Mouse (Mus musculus) c-Kit-positive CD71-negative TER-119-negative erythroid progenitor cells, embryonic 14.5 days (primary cell): ENCODE measurements around the gene Ptpn14.

Experiments used
- DNase-seq: peaks from one replicate; pipeline ENCODE4 v3.0.0-alpha.2; 2013; ENCODE audit warnings: low read depth

The Ptpn14 gene

DNA sequence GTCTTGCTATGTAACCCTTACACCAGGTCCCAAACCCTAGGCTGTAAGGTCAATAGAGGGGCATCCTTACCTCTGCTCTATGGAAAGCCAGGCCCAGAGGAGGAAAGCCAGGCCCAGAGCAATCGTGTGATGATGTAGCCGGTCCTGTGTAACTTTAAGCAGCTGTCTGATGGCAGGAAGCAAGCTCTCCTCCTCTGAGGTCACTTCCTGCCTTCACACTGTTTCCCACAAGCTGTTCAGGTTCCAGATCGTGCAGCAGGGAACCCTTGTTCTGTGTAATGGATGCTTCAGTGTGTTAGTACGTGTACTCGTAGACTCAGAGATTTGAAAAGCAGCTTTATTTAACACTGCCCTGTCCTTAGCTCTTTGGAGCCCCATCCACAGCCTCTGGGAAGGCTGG lies 139.0 kb downstream of the Ptpn14 start:
- no peak for DNase-seq

GRCm38 (mm10) chr1:189867497-189867896 lies 139.4 kb downstream of the Ptpn14 start:
- peak; percentile 36 for DNase-seq

- DNase-seq, result peak; percentile 37
Measured at GRCm38 (mm10) chr1:189868036-189868435, 140.0 kb downstream of the Ptpn14 start.

- no peak for DNase-seq
Measured at GRCm38 (mm10) chr1:189869651-189870270, 141.7 kb downstream of the Ptpn14 start.

- DNase-seq, result no peak
Measured at GRCm38 (mm10) chr1:189870539-189870938, 142.5 kb downstream of the Ptpn14 start.

DNA sequence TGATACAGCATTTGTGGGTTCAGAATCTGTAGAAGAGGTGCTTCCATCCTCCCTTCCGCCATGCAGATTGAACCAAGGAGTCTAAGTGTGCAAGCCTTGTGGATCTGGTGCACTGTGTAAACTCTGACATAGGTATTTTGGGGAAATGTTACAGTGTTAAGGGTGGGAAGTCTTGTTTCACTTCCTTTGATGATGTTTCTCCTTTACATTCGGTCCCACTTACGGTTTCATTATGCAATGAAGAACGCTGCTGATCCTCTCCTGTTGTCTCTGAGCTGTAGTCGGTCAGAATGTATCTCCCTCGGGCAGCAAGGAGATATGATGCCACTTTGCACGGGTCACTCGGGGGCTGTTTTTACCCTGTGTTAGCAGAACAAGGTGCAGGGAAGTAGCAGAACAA lies 143.6 kb downstream of the Ptpn14 start:
- DNase-seq, result no peak

DNA sequence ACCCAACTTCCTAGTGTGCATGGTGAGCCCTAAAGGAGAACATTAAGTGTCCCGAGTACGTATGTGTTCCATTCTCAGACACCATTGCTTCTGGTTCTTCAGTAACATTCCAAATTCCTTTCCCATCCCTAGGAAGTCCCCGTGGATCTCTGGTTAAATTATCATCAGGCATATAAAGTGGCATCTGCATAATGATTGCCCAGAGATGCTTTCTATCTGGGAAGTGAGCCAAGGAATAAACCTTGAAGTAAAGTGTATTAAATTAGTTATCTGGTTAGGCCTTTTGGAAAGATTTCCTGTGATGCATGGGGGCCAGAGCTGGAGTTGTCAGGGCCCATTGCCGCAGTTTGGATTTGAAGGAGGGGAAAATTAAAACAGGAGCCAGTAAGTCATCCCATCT lies 144.0 kb downstream of the Ptpn14 start:
- DNase-seq, result no peak

- DNase-seq, result no peak
Measured at GRCm38 (mm10) chr1:189873591-189873990, 145.5 kb downstream of the Ptpn14 start.

DNA sequence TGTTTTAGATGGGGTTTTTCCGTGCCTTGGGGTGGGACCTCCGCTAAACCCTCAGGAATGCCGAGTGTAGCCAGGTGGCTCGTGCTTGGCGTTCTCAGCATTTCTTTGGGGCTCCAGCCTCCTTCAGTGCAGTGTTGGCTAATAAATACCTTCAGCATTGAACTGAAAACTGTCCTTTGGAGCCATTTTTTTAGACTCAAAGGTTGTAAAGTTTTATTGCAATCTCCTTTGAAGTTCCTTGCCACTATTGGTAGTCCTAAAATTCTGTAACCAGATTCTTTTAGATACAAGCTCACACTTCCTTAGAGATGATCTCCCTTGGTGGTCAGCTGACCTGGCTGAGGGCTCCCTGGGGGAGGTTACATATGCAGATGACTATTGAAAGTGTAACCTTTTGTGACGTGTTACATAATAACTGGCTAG lies 147.4 kb downstream of the Ptpn14 start:
- DNase-seq, result no peak

DNA sequence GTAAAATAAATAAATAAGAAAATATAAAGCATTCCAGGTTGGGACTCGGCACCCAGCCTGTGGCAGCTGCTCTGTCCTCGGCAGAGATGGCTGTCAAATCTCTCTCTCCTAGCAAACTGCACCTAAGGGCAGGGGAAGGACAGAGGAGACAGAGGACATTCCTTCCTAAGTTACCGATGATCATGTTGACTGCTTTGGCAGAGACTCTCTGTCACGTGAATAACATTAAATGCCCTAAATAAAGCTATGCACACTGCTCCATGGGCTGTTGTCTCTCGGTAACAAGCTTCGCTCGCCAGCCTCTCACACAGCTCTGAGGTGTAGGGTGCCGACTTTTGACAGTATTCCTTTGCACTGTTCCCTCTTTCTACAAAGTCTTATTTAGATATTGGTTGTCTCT lies 148.1 kb downstream of the Ptpn14 start:
- no peak for DNase-seq

GRCm38 (mm10) chr1:189879212-189879611 lies 151.1 kb downstream of the Ptpn14 start:
- no peak for DNase-seq

- no peak for DNase-seq
Measured at GRCm38 (mm10) chr1:189879965-189880364, 151.9 kb downstream of the Ptpn14 start.

- no peak for DNase-seq
Measured at GRCm38 (mm10) chr1:189880745-189881144, 152.7 kb downstream of the Ptpn14 start.

GRCm38 (mm10) chr1:189882886-189883285 lies 154.8 kb downstream of the Ptpn14 start:
- no peak for DNase-seq

DNA sequence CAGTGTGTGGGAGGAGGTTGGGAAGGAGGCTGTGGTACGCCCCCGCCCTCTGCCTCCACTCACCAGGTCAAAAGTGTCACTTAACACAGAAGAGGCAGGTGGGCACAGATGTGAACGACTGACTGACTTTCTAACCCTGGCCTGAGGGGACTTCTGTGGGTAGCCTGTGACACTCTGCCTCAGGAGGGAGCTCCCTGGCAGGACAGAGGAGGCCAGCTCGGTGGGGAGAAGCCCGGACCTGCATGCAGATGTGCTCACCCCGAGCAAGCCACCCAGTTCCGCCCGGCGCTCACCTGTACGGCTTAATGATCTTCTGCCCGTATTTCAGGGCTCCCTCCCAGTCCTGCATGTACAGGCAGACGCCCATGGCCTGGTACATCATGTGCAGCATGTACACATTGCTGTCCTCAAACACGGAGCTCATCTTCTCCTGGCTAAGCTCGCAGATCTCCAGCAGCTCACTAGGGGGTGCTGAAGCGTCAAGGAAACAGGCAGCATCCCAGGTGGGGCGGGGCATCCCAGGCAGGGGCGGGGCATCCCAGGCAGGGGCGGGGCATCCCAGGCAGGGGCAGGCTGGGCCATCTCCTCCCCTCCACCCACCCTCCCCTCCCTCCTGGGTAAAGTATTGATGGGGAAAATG lies 155.6 kb downstream of the Ptpn14 start:
- DNase-seq, result no peak

- no peak for DNase-seq
Measured at GRCm38 (mm10) chr1:189884951-189885350, 156.9 kb downstream of the Ptpn14 start.

DNA sequence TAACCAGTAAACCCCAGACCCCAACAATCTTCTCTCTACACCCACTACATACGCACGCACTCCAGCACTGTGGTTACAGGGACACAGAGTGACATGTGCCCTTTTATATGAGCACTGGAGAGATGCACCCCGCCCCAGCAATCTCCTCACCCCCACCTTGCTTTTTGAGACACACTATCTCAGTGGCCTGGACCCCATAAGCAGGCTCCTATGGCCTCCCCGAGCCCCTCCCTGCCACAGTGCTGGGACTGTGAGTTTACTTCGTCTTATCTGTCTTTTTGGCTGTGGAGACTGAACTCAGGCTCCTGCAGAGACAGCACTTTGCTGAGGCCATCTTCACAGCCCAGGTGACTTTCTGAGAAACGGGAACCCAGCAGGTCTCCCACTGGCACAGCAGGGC lies 157.9 kb downstream of the Ptpn14 start:
- DNase-seq, result no peak

DNA sequence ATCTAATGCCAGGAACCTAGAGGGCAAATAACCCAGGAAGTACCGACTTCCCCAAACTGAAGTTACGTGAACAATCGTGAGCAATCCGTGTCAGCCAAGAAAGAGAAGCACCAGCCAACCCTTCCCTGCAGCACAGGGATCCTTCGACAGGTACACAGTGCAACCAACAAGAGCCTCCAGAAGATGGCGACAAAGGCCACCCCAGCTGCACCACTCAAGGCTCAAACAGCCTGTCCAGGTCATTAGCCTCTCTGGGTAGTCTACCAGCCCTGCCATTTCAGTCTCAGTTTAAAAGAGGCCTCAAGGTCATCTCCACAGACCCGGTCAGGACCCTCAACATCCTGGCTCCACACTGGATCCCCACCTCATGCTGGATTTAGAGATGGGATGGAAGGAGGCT lies 159.4 kb downstream of the Ptpn14 start:
- peak; percentile 41 for DNase-seq

DNA sequence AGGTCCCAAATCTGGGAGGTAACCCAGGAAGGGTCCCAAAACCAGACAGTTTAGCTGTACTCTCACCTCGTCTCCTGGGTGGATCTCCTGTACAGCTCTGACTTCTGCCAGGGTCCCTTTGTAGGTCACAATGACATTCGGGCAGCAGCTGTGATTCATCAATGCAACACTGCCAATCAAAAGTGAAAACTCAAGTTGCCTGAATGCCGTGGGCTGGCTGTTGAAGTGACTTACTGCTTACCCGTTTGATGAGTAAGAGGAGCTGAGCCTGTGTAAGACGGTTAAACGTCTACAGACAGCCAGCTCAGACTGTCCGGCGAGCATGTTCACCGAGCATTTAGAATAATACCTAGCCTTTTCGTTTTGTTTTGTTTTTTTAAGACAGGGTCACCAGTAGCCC lies 160.7 kb downstream of the Ptpn14 start:
- DNase-seq, result no peak

- no peak for DNase-seq
Measured at GRCm38 (mm10) chr1:189894191-189894590, 166.1 kb downstream of the Ptpn14 start.

DNA sequence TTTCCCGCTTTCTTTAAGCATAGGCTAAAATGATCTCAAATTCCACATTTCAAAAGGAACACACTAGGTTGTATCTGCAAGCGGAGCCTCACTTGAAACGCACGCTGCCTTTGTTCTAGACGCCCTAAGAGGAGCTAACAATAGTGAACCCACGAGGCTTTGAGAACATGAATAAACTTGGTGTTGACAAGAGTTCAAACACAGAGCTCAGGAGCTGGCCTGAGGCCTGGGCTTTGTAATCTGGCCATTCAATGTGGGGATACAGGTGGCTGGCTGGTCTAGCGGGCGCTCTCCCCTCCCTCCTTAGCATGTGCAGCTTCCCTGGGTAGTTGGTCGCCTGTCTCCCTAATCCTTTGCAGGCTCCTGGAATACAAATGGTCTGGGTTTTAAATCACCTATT lies 169.8 kb downstream of the Ptpn14 start:
- no peak for DNase-seq

- DNase-seq, result no peak
Measured at GRCm38 (mm10) chr1:189898708-189899107, 170.6 kb downstream of the Ptpn14 start.

- DNase-seq, result no peak
Measured at GRCm38 (mm10) chr1:189899526-189899925, 171.5 kb downstream of the Ptpn14 start.

DNA sequence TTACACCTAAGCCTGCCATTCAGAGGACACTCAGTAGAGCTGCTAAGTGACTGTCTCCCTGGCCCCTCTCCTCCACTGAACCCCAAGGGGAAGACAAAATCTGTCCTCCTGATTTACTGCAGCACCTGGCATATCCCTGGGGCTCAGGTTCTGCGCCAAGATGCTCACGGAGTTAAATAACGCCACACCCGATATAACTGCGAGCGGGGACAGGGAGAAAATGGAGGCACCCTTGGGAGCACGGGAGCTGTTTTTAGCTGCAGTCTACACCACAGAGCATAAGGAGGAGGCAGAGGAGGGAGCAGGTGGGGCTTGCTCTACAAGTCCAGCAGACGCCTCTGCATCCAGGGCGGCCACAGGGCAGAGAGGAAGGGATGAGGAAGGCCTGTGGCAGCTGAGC lies 174.3 kb downstream of the Ptpn14 start:
- no peak for DNase-seq
